In the genomic region with DNA sequence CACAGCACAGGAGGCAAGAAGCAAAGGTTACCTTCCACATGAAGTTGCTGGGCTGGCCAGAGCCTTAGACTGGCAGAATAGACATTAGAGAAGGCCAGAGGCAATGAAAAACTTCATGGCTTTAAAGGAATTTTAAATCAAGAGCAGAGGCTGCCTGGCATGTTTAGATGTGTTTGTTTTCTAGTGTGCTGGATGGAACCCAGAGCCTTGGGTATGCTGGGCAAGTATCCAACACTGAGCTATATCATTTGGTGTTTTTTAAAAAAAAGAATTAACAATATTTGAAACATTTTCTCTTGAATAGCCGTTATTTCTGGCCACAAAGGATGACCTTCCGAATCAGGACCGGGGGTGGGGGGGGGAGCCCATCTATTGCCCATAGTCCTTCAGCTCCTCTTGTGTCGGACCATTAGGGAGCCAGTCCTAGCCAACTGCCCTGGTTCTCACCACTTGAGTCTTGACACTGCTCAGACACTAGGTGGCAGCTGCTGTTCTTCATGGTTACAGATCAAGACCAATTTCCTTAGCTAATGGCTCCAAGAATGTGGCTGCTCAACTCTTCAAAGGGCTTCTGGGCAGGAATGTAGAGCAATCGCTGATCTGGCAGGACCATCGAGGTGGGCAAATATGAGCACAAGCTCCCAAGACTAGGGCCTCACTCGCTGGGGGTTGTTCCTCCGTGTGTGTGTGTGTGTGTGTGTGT, we compare ENCODE assay signal across 9 mouse cellular contexts. TPM values are rescaled to one million over a fixed set of nuclear protein-coding genes. Genes with fewer than 3 reads are reported as not detected.
DNase-seq lines count a peak whose midpoint lies in the region; ATAC-seq and TF ChIP-seq lines count a peak whose summit lies in the region.
"Had no signal": no experiment of that assay in that cellular context is flagged by ENCODE, and none has a peak within 500 bp of the region (broad histone marks: within the 10 kb centered on the region; RNA-seq: fewer than 3 reads in every experiment).

No protein-coding gene starts in this region.

- no peaks in the 10 kb centered on the region for H3K79me2 ChIP-seq in heart, adult 2 months (replicated peaks; ENCODE audit: control insufficient read depth, insufficient read depth, low read length)

- no peak overlapping the region for H3K4me3 ChIP-seq in heart, adult 2 months
- H3K4me3 ChIP-seq in lung, adult 2 months (replicated peaks; ENCODE audit: extremely low read depth, low read depth, low read length), result no peak overlapping the region

- ATAC-seq in frontal cortex, adult (ENCODE audit: low TSS enrichment), result peak; percentile 70

- H3K9ac ChIP-seq in heart, adult 2 months (ENCODE audit: low read depth, low read length), result no peak overlapping the region

- H3K27me3 ChIP-seq in heart, adult 2 months (ENCODE audit: control insufficient read depth, insufficient read depth, low read length), result no peaks in the 10 kb centered on the region

- no peaks in the 10 kb centered on the region for H3K4me1 ChIP-seq in heart, adult 2 months (ENCODE audit: control insufficient read depth, insufficient read depth, low read length)
- H3K4me1 ChIP-seq in lung, adult 2 months (ENCODE audit: control insufficient read depth, insufficient read depth, low read length), result peaks cover 7% of the 10 kb centered on the region

- peak; percentile 76 for TF ChIP-seq CTCF in heart, adult 2 months (IDR thresholded peaks at IDR 0.05)
- TF ChIP-seq CTCF in lung, adult 2 months (IDR thresholded peaks at IDR 0.05; ENCODE audit: insufficient read depth, low read length), result peak; percentile 73

- intact Hi-C loops in heart, adult 2 months (cut with DNase I), result loop anchor here (2.0 kb wide), 2 partner anchors 169 to 177 kb away; no protein-coding TSS in a partner anchor

- 30% methylated on average over 8 of the region's 8 CpGs for WGBS in heart, adult 2 months
- WGBS in lung, adult 2 months, result 19% methylated on average over 8 of the region's 8 CpGs

- no peak for DNase-seq in frontal cortex, postnatal 25 days (ENCODE audit: low spot score in 2 of 2)
- peak; percentile 39 for DNase-seq in CD4-positive helper T cell, adult 2 months (ENCODE audit: low read depth, low spot score)
- peak; percentile 70 for DNase-seq in cerebellum, adult 9-10 months
- peak in 1 of 2 experiments; percentile 52 for DNase-seq in heart, adult 2 months
- peak; percentile 76 for DNase-seq in kidney, adult 9 months
- peak; percentile 33 for DNase-seq in lung, adult 2 months
- peak; percentile 68 to 71 for DNase-seq in right cerebral cortex, postnatal 10 days (ENCODE audit: low spot score in 2 of 2)

- H3K27ac ChIP-seq in heart, adult 2 months, result no peak overlapping the region
- H3K27ac ChIP-seq: macrophage had no signal

- no peaks in the 10 kb centered on the region for H3K36me3 ChIP-seq in heart, adult 2 months (ENCODE audit: control insufficient read depth, insufficient read depth, low read length)

- TF ChIP-seq POLR2A in heart, adult 2 months (IDR thresholded peaks at IDR 0.05; ENCODE audit: insufficient read depth, low read depth, low read length), result no peak
- no peak for TF ChIP-seq POLR2A in lung, adult 2 months (IDR thresholded peaks at IDR 0.05; ENCODE audit: borderline replicate concordance, extremely low read depth, low read depth, low read length)

- peak; percentile 49; the same call in 1 of the 2 replicates for TF ChIP-seq EP300 in heart, adult 2 months (IDR thresholded peaks at IDR 0.05; ENCODE audit: insufficient read depth, low read depth, low read length)

RNA-seq across cellular contexts. Expression of gene Arid5a, which starts 16.4 kb away (rescaled TPM):
- 10 to 100 TPM; 10.2 to 12.4 TPM for total RNA-seq in heart, adult 2 months (2021)
- polyA plus RNA-seq in heart, adult 2 months (2012; rRNA removed), result 4.7 and 4.9 TPM in 2 replicates
- polyA plus RNA-seq in lung, adult 2 months (2012; rRNA removed), result 11.2 and 13.8 TPM in 2 replicates

RNA-seq across cellular contexts. Expression of gene Kansl3, which starts 45.1 kb away (rescaled TPM):
- total RNA-seq in heart, adult 2 months (2021), result 10 to 100 TPM; 49.7 to 52.8 TPM
- polyA plus RNA-seq in heart, adult 2 months (2012; rRNA removed), result 35.4 and 57.0 TPM in 2 replicates
- polyA plus RNA-seq in lung, adult 2 months (2012; rRNA removed), result 38.3 and 45.3 TPM in 2 replicates

RNA-seq across cellular contexts. Expression of gene Fer1l5, which starts 48.2 kb away (rescaled TPM):
- total RNA-seq in heart, adult 2 months (2021), result not detected
- 0.04 TPM in 1 of 2 replicates, not detected in the other for polyA plus RNA-seq in heart, adult 2 months (2012; rRNA removed)
- 0.05 and 0.07 TPM in 2 replicates for polyA plus RNA-seq in lung, adult 2 months (2012; rRNA removed)
- polyA plus RNA-seq: macrophage had no signal

RNA-seq across cellular contexts. Expression of gene Neurl3, which starts 49.4 kb away (rescaled TPM):
- 1 to 10 TPM; 2.2 to 3.0 TPM for total RNA-seq in heart, adult 2 months (2021)
- polyA plus RNA-seq in heart, adult 2 months (2012; rRNA removed), result 5.8 and 6.1 TPM in 2 replicates
- 23.5 and 26.4 TPM in 2 replicates for polyA plus RNA-seq in lung, adult 2 months (2012; rRNA removed)

Comparison
In these comparisons a context has a peak if more than half of its experiments do, and no peak if none do; other contexts are left out.
1. DNase-seq: peak in CD4-positive helper T cell, adult 2 months (single experiment), cerebellum, adult 9-10 months (single experiment), kidney, adult 9 months (single experiment), lung, adult 2 months (single experiment) and right cerebral cortex, postnatal 10 days (2 of 2); none in frontal cortex, postnatal 25 days (0 of 2).